Mouse (Mus musculus) limb, embryonic 15.5 days (tissue): ENCODE measurements around the gene 8030411F24Rik. TPM values are rescaled to one million over a fixed set of nuclear protein-coding genes. Genes with fewer than 3 reads are reported as not detected.
"Not testable (repeated sequence)": the region's sequence is repeated elsewhere in the genome, so short reads cannot be mapped to it uniquely, and the experiment has no call there.

Experiments
- ATAC-seq: fragments of 200-750 bp; cut with Nextera tagmentation; 2 replicates; pipeline ENCODE4 v1.8.0; 2017; ENCODE audit warnings: low read depth, moderate TSS enrichment; ENCODE audit not compliant: insufficient number of reproducible peaks, low FRiP score, low TSS enrichment
- H3K27ac ChIP-seq: fragments of 300-500 bp; sonication (generic); 2 replicates; pipeline ENCODE4 v1.5.1; 2015; ENCODE audit warnings: moderate library complexity, mild to moderate bottlenecking, inconsistent platforms
- H3K27me3 ChIP-seq: fragments of 300-500 bp; sonication (generic); 2 replicates; pipeline ENCODE4 v1.6.1; 2015; ENCODE audit warnings: inconsistent platforms
- H3K36me3 ChIP-seq: fragments of 300-500 bp; sonication (generic); 2 replicates; pipeline ENCODE4 v1.6.1; 2015; ENCODE audit warnings: inconsistent platforms
- H3K4me1 ChIP-seq: fragments of 300-500 bp; sonication (generic); 2 replicates; pipeline ENCODE4 v1.6.1; 2015; ENCODE audit warnings: inconsistent platforms
- H3K4me2 ChIP-seq: fragments of 300-500 bp; sonication (generic); 2 replicates; pipeline ENCODE4 v1.6.1; 2015; ENCODE audit warnings: mild to moderate bottlenecking, inconsistent platforms
- H3K4me3 ChIP-seq: fragments of 300-500 bp; sonication (generic); 2 replicates; pipeline ENCODE4 v1.5.1; 2015; ENCODE audit warnings: mild to moderate bottlenecking, inconsistent platforms
- H3K9ac ChIP-seq: fragments of 300-500 bp; sonication (generic); 2 replicates; pipeline ENCODE4 v1.6.1; 2015; ENCODE audit warnings: inconsistent platforms
- H3K9me3 ChIP-seq: fragments of 300-500 bp; sonication (generic); 2 replicates; pipeline ENCODE4 v1.6.1; 2016; ENCODE audit warnings: inconsistent platforms
- WGBS: fragments of 180-500 bp; shearing (Covaris S2); methylation state at CpG from one replicate; pipeline ENCODE4 v1.1.7; 2015; 5-methylcytosine and 5-hydroxymethylcytosine counted together
- polyA plus RNA-seq: library from polyadenylated mRNA; unstranded; fragments of >200 nt; fragmentation: Nextera tagmentation; extraction: Ambion mirVana; gene quantifications from 2 replicates; pipeline ENCODE4 v1.2.1, GENCODE M21; 2015

8030411F24Rik gene
- polyA plus RNA-seq = 0.31 and 0.70 TPM in 2 replicates

DNA sequence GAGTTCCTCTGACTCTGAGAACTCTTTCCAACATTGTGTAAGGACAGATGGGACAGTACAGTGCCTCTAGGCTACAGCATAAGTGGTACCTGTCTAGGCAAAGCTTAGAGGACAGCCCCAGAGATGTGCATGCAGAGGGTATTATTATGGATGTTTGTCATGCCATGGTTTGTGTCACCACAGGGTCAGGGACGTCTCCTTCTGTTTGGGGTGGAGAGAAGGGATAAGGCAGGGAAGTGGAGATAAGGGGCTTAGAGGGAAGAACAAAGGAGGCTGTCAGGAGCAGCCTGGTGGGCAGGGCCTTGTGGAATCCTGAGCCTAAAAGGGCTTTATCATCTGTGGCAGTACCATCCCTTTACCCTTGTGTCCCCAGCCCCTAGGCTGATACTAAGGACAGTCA lies at the start of gene 8030411F24Rik:
8030411F24Rik (plus strand) TSS at position 301 of the 400 bp plus-strand sequence.
- Histone ChIP-seq H3K27ac (no peak within 1 kb of the TSS), H3K4me2 (no peak within 1 kb of the TSS), H3K9me3 (no peaks in the 10 kb centered on the region), H3K4me3 (no peak within 1 kb of the TSS), H3K27me3 (no peaks in the 10 kb centered on the region), H3K4me1 (no peaks in the 10 kb centered on the region), H3K9ac (no peak within 1 kb of the TSS), H3K36me3 (no peaks in the 10 kb centered on the region)
- no peak for ATAC-seq
- WGBS = 26% methylated on average over 1 of the region's 1 CpGs

DNA sequence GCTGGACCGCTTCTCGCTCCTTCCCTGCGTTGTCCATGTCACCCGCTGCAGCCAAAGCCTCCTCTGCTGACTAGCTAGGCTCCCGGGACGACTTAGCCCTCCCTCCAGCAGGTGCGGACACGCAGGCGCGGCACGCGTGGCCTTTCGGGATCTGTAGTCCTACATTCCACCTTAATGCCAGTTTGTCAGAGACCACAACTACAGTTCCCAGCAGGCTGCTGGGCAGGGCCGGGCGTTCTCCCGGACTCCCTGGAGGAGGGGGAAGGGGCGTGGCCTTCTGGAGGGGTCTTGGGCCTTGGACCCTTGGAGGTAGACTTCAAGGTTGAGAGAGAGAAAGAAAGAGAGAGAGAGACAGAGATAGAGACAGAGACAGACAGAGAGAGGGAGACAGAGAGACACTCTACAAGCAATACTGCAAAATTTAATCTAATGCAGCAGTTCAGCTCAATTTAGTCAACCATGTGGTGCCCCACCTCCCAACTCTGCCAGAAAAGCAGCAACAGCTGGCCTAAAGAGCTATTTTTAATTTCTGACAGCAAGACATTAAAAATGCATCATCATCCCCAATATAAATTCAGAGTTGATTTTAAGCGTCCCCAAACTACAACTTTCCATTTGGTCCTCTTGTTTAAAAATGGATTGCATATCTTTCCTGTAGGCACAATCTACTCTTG lies 49.3 kb upstream of the 8030411F24Rik start, which contains the start of gene Napb:
Napb (minus strand) TSS at position 141 of the 674 bp plus-strand sequence.
- Histone ChIP-seq H3K4me2 (peak within 1 kb of the TSS; percentile 86), H3K4me1 (peaks cover 9% of the 10 kb centered on the region; the same call in 1 of the 2 replicates), H3K27me3 (no peaks in the 10 kb centered on the region), H3K4me3 (peak within 1 kb of the TSS; percentile 79), H3K36me3 (no peaks in the 10 kb centered on the region), H3K9me3 (no peaks in the 10 kb centered on the region), H3K9ac (peak within 1 kb of the TSS; percentile 72), H3K27ac (peak within 1 kb of the TSS; percentile 40; the same call in 1 of the 2 replicates)
- WGBS = 3% methylated on average over 18 of the region's 18 CpGs
- peak; percentile 99 for ATAC-seq

GRCm38 (mm10) chr2:148743001-148743400 lies 38.8 kb upstream of the 8030411F24Rik start:
- Histone ChIP-seq H3K27ac (no peak overlapping the region), H3K4me1 (no peaks in the 10 kb centered on the region), H3K4me2 (no peak overlapping the region), H3K36me3 (no peaks in the 10 kb centered on the region), H3K9me3 (no peaks in the 10 kb centered on the region), H3K27me3 (no peaks in the 10 kb centered on the region), H3K9ac (no peak overlapping the region), H3K4me3 (no peak overlapping the region)
- WGBS = 62% methylated on average over 3 of the region's 3 CpGs
- no peak for ATAC-seq

- Histone ChIP-seq H3K36me3 (no peaks in the 10 kb centered on the region), H3K4me3 (no peak overlapping the region), H3K9ac (no peak overlapping the region), H3K4me1 (no peaks in the 10 kb centered on the region), H3K27ac (no peak overlapping the region), H3K4me2 (no peak overlapping the region), H3K9me3 (no peaks in the 10 kb centered on the region), H3K27me3 (no peaks in the 10 kb centered on the region)
- WGBS = 74% methylated on average over 3 of the region's 3 CpGs
- ATAC-seq = no peak
Observed at GRCm38 (mm10) chr2:148743846-148744407, 37.9 kb upstream of the 8030411F24Rik start.

DNA sequence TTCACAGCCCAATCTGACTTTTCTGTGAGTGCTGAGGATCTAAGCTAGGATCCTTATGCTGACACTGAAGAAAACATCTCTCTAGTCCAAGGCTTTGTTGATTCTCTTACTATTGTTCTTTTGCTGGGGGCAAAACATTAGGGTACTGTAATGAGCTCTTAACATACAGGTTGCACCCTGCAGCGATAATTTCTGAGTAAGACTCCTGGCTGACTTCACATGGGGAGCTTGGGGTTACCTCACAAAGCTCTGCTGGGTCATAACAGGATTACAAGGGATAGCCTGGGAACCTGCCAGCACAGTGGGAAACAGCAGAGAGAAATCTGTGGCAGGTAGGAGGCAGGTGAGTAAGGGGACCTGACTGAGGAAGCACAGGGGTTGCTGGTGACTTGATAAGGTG lies 31.8 kb upstream of the 8030411F24Rik start, which contains the start of gene Cstl1:
Cstl1 (plus strand) TSS at position 301 of the 400 bp plus-strand sequence.
- ATAC-seq = no peak
- H3K4me2 ChIP-seq = no peak within 1 kb of the TSS
- no peaks in the 10 kb centered on the region for H3K36me3 ChIP-seq
- 64% methylated on average over 1 of the region's 1 CpGs for WGBS
- H3K9me3 ChIP-seq = no peaks in the 10 kb centered on the region
- no peak within 1 kb of the TSS for H3K4me3 ChIP-seq
- no peaks in the 10 kb centered on the region for H3K4me1 ChIP-seq
- no peak within 1 kb of the TSS for H3K27ac ChIP-seq
- no peaks in the 10 kb centered on the region for H3K27me3 ChIP-seq
- no peak within 1 kb of the TSS for H3K9ac ChIP-seq

DNA sequence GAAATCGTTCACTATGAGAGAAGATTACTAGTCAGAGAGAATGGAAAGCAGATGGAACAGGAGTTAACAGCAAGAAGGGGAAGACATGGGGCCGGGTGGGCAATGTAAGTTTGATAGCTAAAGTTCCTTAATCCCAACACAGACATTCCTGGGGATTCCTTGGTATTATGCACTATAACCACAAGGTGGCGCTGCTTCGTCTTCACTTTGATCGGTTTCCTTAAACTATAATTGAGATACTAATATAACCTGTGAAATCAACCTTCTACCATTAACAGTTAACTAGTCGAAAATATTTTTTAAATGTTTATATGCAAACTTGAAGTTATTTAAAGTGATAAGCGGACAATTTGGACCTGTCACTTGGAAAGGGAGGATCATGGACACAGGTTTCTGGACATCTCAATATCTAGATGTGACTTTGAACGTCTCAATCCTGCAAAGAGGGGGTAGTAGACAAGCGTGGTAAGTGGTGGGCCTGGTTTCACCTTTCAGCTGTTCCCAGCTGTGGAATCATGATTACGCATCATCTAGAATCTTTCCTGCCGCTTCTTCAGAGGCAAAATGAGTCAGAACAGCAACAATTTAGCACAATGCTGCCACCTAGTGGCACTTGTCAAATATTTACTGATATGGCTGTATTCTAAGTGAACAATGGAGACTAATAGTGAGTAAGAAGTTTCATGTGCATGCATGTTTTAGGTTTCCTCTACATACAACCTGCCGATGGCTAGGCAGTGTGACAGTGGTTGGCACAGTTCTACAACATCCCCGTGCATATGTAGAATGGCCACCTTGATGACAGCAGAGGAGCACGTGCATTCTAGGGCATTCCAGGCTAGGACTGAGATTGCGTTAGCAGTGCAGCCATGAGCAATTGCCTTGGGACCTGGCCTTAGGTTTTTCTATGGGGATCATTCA lies 29.7 kb upstream of the 8030411F24Rik start:
- Histone ChIP-seq H3K4me3 (peak overlapping the region; percentile 26), H3K27ac (no peak overlapping the region), H3K36me3 (no peaks in the 10 kb centered on the region), H3K9ac (no peak overlapping the region), H3K9me3 (no peaks in the 10 kb centered on the region), H3K4me2 (peak overlapping the region; percentile 48), H3K27me3 (no peaks in the 10 kb centered on the region), H3K4me1 (no peaks in the 10 kb centered on the region)
- no peak for ATAC-seq
- WGBS = 17% methylated on average over 15 of the region's 15 CpGs

DNA sequence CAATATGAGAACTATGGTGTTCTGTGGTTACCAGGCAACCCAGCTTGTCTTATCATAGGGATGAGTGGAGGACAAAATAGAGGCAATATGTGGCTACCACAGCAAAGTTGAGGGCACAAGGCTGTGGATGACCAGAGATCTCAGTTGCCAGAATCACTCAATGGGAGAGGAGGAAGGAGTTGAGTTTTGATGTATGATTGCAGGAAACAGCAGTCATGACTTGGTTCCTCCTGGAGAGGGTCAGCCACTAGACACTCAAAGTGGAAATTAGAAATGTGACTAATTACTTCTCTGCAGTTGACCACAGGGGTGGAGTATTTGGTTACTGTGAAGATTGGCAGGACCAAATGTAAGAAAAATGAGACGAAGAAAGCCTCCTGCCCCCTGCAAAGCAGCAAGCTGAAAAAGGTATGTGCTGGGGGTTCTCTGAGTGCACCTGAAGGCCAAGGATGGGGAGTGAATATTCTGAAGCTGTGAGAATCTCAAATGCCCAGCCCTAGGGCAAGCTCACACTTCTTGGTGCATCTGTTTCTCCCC lies 27.4 kb upstream of the 8030411F24Rik start:
- no peaks in the 10 kb centered on the region for H3K4me1 ChIP-seq
- no peak overlapping the region for H3K4me2 ChIP-seq
- H3K9ac ChIP-seq = no peak overlapping the region
- no peaks in the 10 kb centered on the region for H3K36me3 ChIP-seq
- ATAC-seq = no peak
- no peak overlapping the region for H3K27ac ChIP-seq
- H3K4me3 ChIP-seq = no peak overlapping the region
- H3K9me3 ChIP-seq = no peaks in the 10 kb centered on the region
- no peaks in the 10 kb centered on the region for H3K27me3 ChIP-seq
- 47% methylated on average over 1 of the region's 1 CpGs for WGBS

- H3K9me3 ChIP-seq = no peaks in the 10 kb centered on the region
- H3K36me3 ChIP-seq = no peaks in the 10 kb centered on the region
- no peaks in the 10 kb centered on the region for H3K4me1 ChIP-seq
- H3K9ac ChIP-seq = no peak overlapping the region
- 92% methylated on average over 1 of the region's 1 CpGs for WGBS
- no peak for ATAC-seq
- H3K4me2 ChIP-seq = no peak overlapping the region
- H3K27ac ChIP-seq = no peak overlapping the region
- no peaks in the 10 kb centered on the region for H3K27me3 ChIP-seq
- no peak overlapping the region for H3K4me3 ChIP-seq
Observed at GRCm38 (mm10) chr2:148763648-148764388, 18.0 kb upstream of the 8030411F24Rik start.

GRCm38 (mm10) chr2:148771397-148771796 lies 10.4 kb upstream of the 8030411F24Rik start, which contains the start of gene Cst11:
Gene Cst11, minus strand, starts transcription at chr2:148771497.
- not testable (repeated sequence) for H3K27ac ChIP-seq, H3K27me3 ChIP-seq, H3K4me3 ChIP-seq, H3K36me3 ChIP-seq, H3K4me2 ChIP-seq, ATAC-seq, H3K9me3 ChIP-seq, H3K4me1 ChIP-seq, H3K9ac ChIP-seq
- 84% methylated on average over 4 of the region's 4 CpGs for WGBS

DNA sequence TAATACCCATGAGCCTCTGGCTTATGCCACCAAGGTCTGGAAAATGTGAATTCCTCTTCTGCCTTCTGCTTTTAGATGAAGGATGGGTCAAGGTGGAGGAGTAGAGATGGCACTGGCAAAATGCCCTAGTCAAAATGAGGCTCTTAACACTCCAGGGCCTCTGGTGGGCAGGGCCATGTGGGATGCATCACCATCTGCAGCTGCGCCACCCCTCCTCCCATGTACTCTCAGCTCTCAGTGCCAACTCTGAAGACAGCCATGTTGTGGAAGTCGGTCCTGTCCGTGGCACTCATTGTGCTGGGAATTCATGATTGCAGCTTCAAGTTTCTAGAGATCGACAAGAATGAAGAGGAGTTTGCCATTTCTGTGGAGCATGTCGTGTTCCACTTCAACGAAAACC lies 7.3 kb downstream of the 8030411F24Rik start, which contains the start of gene Cst12:
Cst12 (plus strand) TSS at position 220 of the 400 bp plus-strand sequence.
- H3K27me3 ChIP-seq = no peaks in the 10 kb centered on the region
- no peak for ATAC-seq

DNA sequence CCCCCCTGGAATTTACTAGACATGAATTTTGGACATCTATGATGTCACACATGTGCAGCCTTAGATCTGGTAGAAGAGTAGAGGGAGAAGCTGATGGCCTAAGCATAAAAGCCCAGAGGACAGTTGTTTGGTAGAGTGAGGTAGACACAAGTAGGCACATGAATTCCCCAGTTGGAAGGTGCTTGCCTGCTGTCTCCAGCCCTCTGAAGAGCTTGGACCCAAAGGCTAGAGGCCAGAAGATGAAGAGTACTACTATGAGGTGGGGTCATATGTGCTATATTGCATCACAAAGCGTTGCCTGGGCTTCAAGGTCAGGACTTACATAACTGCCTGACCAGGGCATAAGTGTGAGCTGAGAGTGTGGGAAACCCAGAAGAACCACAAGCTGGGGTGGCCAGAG lies 16.7 kb downstream of the 8030411F24Rik start, which contains the start of gene Cst8:
Cst8 (plus strand) TSS at position 301 of the 400 bp plus-strand sequence.
- no peak for ATAC-seq
- H3K4me2 ChIP-seq = no peak within 1 kb of the TSS
- H3K4me3 ChIP-seq = no peak within 1 kb of the TSS
- no peaks in the 10 kb centered on the region for H3K9me3 ChIP-seq
- H3K4me1 ChIP-seq = no peaks in the 10 kb centered on the region
- H3K36me3 ChIP-seq = no peaks in the 10 kb centered on the region
- 83% methylated on average over 1 of the region's 1 CpGs for WGBS
- no peaks in the 10 kb centered on the region for H3K27me3 ChIP-seq
- no peak within 1 kb of the TSS for H3K9ac ChIP-seq
- H3K27ac ChIP-seq = no peak within 1 kb of the TSS

More for the DNA sequence above, 7.3 kb downstream of the 8030411F24Rik start, which contains the start of gene Cst12:
- H3K27ac ChIP-seq = no peak within 1 kb of the TSS
- 93% methylated on average over 6 of the region's 6 CpGs for WGBS
- H3K4me3 ChIP-seq = no peak within 1 kb of the TSS
- no peaks in the 10 kb centered on the region for H3K9me3 ChIP-seq
- no peak within 1 kb of the TSS for H3K4me2 ChIP-seq
- no peaks in the 10 kb centered on the region for H3K4me1 ChIP-seq
- H3K36me3 ChIP-seq = no peaks in the 10 kb centered on the region
- H3K9ac ChIP-seq = no peak within 1 kb of the TSS
